20 mouse cellular contexts compared by ENCODE assay signal in genomic region chr5:64578536-64578935, GRCm38 (mm10).
DNase-seq lines count a peak whose midpoint lies in the region; ATAC-seq and TF ChIP-seq lines count a peak whose summit lies in the region.
"Had no signal": no experiment of that assay in that cellular context is flagged by ENCODE, and none has a peak within 500 bp of the region (broad histone marks: within the 10 kb centered on the region; RNA-seq: fewer than 3 reads in every experiment).

No protein-coding gene starts in this region.

- no peaks in the 10 kb centered on the region for H3K27me3 ChIP-seq in heart, embryonic 13.5 days (replicated peaks)
- H3K27me3 ChIP-seq in kidney, embryonic 15.5 days, result no peaks in the 10 kb centered on the region
- no peaks in the 10 kb centered on the region for H3K27me3 ChIP-seq in ES-Bruce4 (ENCODE audit: control insufficient read depth, insufficient read depth, low read length, poor library complexity, severe bottlenecking)
- H3K27me3 ChIP-seq in embryonic facial prominence, embryonic 10.5 days (replicated peaks; ENCODE audit: low read depth, poor library complexity, severe bottlenecking), result no peaks in the 10 kb centered on the region
- H3K27me3 ChIP-seq: forebrain, embryonic 15.5 days had no signal

- TF ChIP-seq EP300 in ES-Bruce4 (IDR thresholded peaks at IDR 0.05; ENCODE audit: insufficient read depth, low read depth, low read length), result no peak

- no peaks in the 10 kb centered on the region for H3K36me3 ChIP-seq in heart, embryonic 13.5 days
- no peaks in the 10 kb centered on the region for H3K36me3 ChIP-seq in kidney, embryonic 15.5 days
- no peaks in the 10 kb centered on the region for H3K36me3 ChIP-seq in ES-Bruce4 (ENCODE audit: control insufficient read depth, insufficient read depth, low read length, poor library complexity, severe bottlenecking)
- H3K36me3 ChIP-seq in embryonic facial prominence, embryonic 10.5 days (replicated peaks), result no peaks in the 10 kb centered on the region
- H3K36me3 ChIP-seq: forebrain, embryonic 15.5 days; midbrain, embryonic 10.5 days had no signal

- H3K4me2 ChIP-seq in heart, embryonic 13.5 days, result no peak overlapping the region
- no peak overlapping the region for H3K4me2 ChIP-seq in kidney, embryonic 15.5 days
- H3K4me2 ChIP-seq: forebrain, embryonic 15.5 days had no signal

- no peak for TF ChIP-seq CTCF in ES-Bruce4 (IDR thresholded peaks at IDR 0.05; ENCODE audit: low read depth, low read length)

- peaks cover 58% of the 10 kb centered on the region for H3K4me1 ChIP-seq in heart, embryonic 13.5 days
- H3K4me1 ChIP-seq in kidney, embryonic 15.5 days, result peaks cover 70% of the 10 kb centered on the region
- peaks cover 6% of the 10 kb centered on the region for H3K4me1 ChIP-seq in ES-Bruce4 (ENCODE audit: control insufficient read depth, insufficient read depth, low read length)
- H3K4me1 ChIP-seq in embryonic facial prominence, embryonic 10.5 days, result peaks cover 49% of the 10 kb centered on the region

- TF ChIP-seq POLR2A in ES-Bruce4 (IDR thresholded peaks at IDR 0.05; ENCODE audit: insufficient read depth, low read length), result no peak

- peak overlapping the region; percentile 86 for H3K27ac ChIP-seq in heart, embryonic 13.5 days (replicated peaks)
- peak overlapping the region; percentile 89 for H3K27ac ChIP-seq in kidney, embryonic 15.5 days
- H3K27ac ChIP-seq in ES-Bruce4 (ENCODE audit: insufficient read depth, low read length), result peak overlapping the region; percentile 4; the same call in 1 of the 2 replicates
- H3K27ac ChIP-seq in embryonic facial prominence, embryonic 10.5 days (replicated peaks), result peak overlapping the region; percentile 69
- H3K27ac ChIP-seq: forebrain, embryonic 15.5 days had no signal

- H3K9ac ChIP-seq in heart, embryonic 13.5 days, result no peak overlapping the region
- no peak overlapping the region for H3K9ac ChIP-seq in kidney, embryonic 15.5 days
- H3K9ac ChIP-seq in ES-Bruce4 (ENCODE audit: low read depth, poor library complexity, severe bottlenecking), result no peak overlapping the region
- H3K9ac ChIP-seq: forebrain, embryonic 15.5 days had no signal

- WGBS in heart, embryonic 13.5 days, result 84% methylated on average over 6 of the region's 6 CpGs
- WGBS in kidney, embryonic 15.5 days, result 79% methylated on average over 6 of the region's 6 CpGs
- 92% methylated on average over 6 of the region's 6 CpGs for WGBS in embryonic facial prominence, embryonic 10.5 days

- no peak for ATAC-seq in heart, embryonic 13.5 days (ENCODE audit: extremely low read depth, insufficient number of reproducible peaks, low FRiP score, low TSS enrichment)
- ATAC-seq in kidney, embryonic 15.5 days (replicated peaks; ENCODE audit: low FRiP score), result no peak
- ATAC-seq: activated CD4-positive, CD25-positive, alpha-beta regulatory T cell, adult 4 months; CD4-positive, CD25-positive, alpha-beta regulatory T cell, adult 4 months; forebrain, embryonic 15.5 days; inflammation-experienced regulatory T-cells, adult 6 months had no signal

- no peaks in the 10 kb centered on the region for H3K9me3 ChIP-seq in heart, embryonic 13.5 days
- no peaks in the 10 kb centered on the region for H3K9me3 ChIP-seq in kidney, embryonic 15.5 days (replicated peaks)
- H3K9me3 ChIP-seq in ES-Bruce4 (replicated peaks; ENCODE audit: control insufficient read depth, insufficient read depth, low read length, poor library complexity, severe bottlenecking), result no peaks in the 10 kb centered on the region
- H3K9me3 ChIP-seq in embryonic facial prominence, embryonic 10.5 days, result no peaks in the 10 kb centered on the region
- H3K9me3 ChIP-seq: forebrain, embryonic 15.5 days; midbrain, embryonic 10.5 days had no signal

- no peak for DNase-seq in heart, adult 8-10 months (ENCODE audit: low spot score)
- no peak for DNase-seq in kidney, adult 18-20 months
- no peak for DNase-seq in embryonic facial prominence, embryonic 10.5 days (ENCODE audit: low spot score)
- no peak for DNase-seq in frontal cortex, postnatal 14 days (ENCODE audit: low spot score in 2 of 2)
- DNase-seq in frontal cortex, postnatal 25 days (ENCODE audit: low spot score in 2 of 2), result no peak
- DNase-seq: adrenal gland, postnatal 25 days; cerebellum, adult 8-10 months; embryo, embryonic 11 days; gastrocnemius, postnatal 14 days; layer of hippocampus, adult 9-11 months; lung, postnatal 36 days; thymus, postnatal 25 days had no signal

- no peak overlapping the region for H3K4me3 ChIP-seq in heart, embryonic 13.5 days
- H3K4me3 ChIP-seq in kidney, embryonic 15.5 days (replicated peaks), result no peak overlapping the region
- H3K4me3 ChIP-seq in ES-Bruce4 (ENCODE audit: low read depth, low read length), result no peak overlapping the region
- H3K4me3 ChIP-seq in embryonic facial prominence, embryonic 10.5 days, result no peak overlapping the region
- H3K4me3 ChIP-seq: forebrain, embryonic 15.5 days; midbrain, embryonic 10.5 days had no signal

Comparison
In these comparisons a context has a peak if more than half of its experiments do, and no peak if none do; other contexts are left out.
1. H3K27ac ChIP-seq: peak in every context shown above with its lines; median percentile 89 in kidney, embryonic 15.5 days; 86 in heart, embryonic 13.5 days; 69 in embryonic facial prominence, embryonic 10.5 days; 4 in ES-Bruce4.